Mouse (Mus musculus): ENCODE measurements around the gene Mipep. TPM values are rescaled to one million over a fixed set of nuclear protein-coding genes. Genes with fewer than 3 reads are reported as not detected.

Mipep gene
- polyA plus RNA-seq, 1 experiment from 2014 or later: 20.9 TPM

DNA sequence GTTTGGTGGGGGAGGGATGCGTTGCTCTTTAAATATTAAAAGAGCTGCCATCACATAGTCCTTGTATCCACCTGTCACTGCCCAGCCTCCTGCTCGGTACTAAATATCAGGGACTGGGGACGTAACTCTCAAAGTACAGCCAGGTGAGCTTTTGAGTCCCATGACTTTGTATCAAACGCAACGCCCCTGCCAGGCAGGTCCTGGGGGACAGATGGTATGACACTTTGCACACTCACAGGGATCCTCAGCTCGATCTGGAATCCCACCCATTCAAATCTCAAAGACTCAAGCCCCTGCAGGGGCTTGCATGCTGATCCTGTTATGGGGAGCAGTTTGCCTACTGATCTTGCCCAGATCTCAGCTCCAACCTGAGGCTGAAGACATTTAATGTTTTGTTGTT lies 13.8 kb upstream of the Mipep start:
- ChIA-PET POLR2A (no interaction called here), CTCF (interaction anchor here (0.6 to 4.0 kb wide), 28 partner anchors 9 to 257 kb away, joined by 3 to 46 read pairs (median 4); partner anchors contain the start of gene Mipep)
- no peak for ATAC-seq
- H3K27me3 ChIP-seq: no peaks in the 10 kb centered on the region
- in situ Hi-C loops (cut with MboI; ENCODE audit: low pct_unique_long_range_greater_than_20kb): loop anchor here (5.0 kb wide), 1 partner anchor 63 kb away; no protein-coding TSS in a partner anchor
- no peak for TF ChIP-seq CTCF (IDR thresholded peaks at IDR 0.05)
- no peak for DNase-seq (ENCODE audit: low read depth, low spot score)

- peak; percentile 57 for ATAC-seq
- TF ChIP-seq CTCF (IDR thresholded peaks at IDR 0.05): peak; percentile 96
- POLR2A ChIA-PET: no interaction called here
- CTCF ChIA-PET: interaction anchor here (0.6 to 4.0 kb wide), 27 partner anchors 8 to 258 kb away, joined by 3 to 46 read pairs (median 4); partner anchors contain the start of gene Mipep
- in situ Hi-C loops (cut with MboI; ENCODE audit: low pct_unique_long_range_greater_than_20kb): loop anchor here (5.0 kb wide), 1 partner anchor 64 kb away; no protein-coding TSS in a partner anchor
- no peak for DNase-seq (ENCODE audit: low read depth, low spot score)
- no peaks in the 10 kb centered on the region for H3K27me3 ChIP-seq
Observed at GRCm38 (mm10) chr14:60771057-60771456, 13.3 kb upstream of the Mipep start.

GRCm38 (mm10) chr14:60773476-60773875 lies 10.9 kb upstream of the Mipep start:
- no peak for DNase-seq (ENCODE audit: low read depth, low spot score)
- in situ Hi-C loops (cut with MboI; ENCODE audit: low pct_unique_long_range_greater_than_20kb): loop anchor here (5.0 kb wide), 1 partner anchor 66 kb away; no protein-coding TSS in a partner anchor

GRCm38 (mm10) chr14:60776521-60776920 lies 7.9 kb upstream of the Mipep start:
- in situ Hi-C loops (cut with MboI; ENCODE audit: low pct_unique_long_range_greater_than_20kb): loop anchor here (5.0 kb wide), 1 partner anchor 259 kb away; no protein-coding TSS in a partner anchor
- no peaks in the 10 kb centered on the region for H3K27me3 ChIP-seq
- DNase-seq (ENCODE audit: low read depth, low spot score): no peak
- ATAC-seq: no peak
- POLR2A ChIA-PET: no interaction called here
- CTCF ChIA-PET: interaction anchor here (1.0 kb wide), 1 partner anchor 64 kb away, joined by 3 read pairs; no protein-coding TSS in a partner anchor
- TF ChIP-seq CTCF (IDR thresholded peaks at IDR 0.05): no peak

More at GRCm38 (mm10) chr14:60773476-60773875, 10.9 kb upstream of the Mipep start:
- TF ChIP-seq CTCF (IDR thresholded peaks at IDR 0.05): peak; percentile 51
- POLR2A ChIA-PET: interaction anchor here (1.0 kb wide), 1 partner anchor 62 kb away, joined by 3 read pairs; no protein-coding TSS in a partner anchor
- no peaks in the 10 kb centered on the region for H3K27me3 ChIP-seq
- ATAC-seq: no peak
- CTCF ChIA-PET: no interaction called here

- H3K27me3 ChIP-seq: no peaks in the 10 kb centered on the region
- DNase-seq (ENCODE audit: low read depth, low spot score): no peak
- in situ Hi-C loops (cut with MboI; ENCODE audit: low pct_unique_long_range_greater_than_20kb): loop anchor here (5.0 kb wide), 1 partner anchor 260 kb away; no protein-coding TSS in a partner anchor
- TF ChIP-seq CTCF (IDR thresholded peaks at IDR 0.05): no peak
- ATAC-seq: no peak
- CTCF ChIA-PET: interaction anchor here (1.0 kb wide), 1 partner anchor 65 kb away, joined by 3 read pairs; no protein-coding TSS in a partner anchor
- POLR2A ChIA-PET: interaction anchor here (0.7 kb wide), 1 partner anchor 90 kb away, joined by 6 read pairs; no protein-coding TSS in a partner anchor
Observed at GRCm38 (mm10) chr14:60777485-60777919, 6.9 kb upstream of the Mipep start.

DNA sequence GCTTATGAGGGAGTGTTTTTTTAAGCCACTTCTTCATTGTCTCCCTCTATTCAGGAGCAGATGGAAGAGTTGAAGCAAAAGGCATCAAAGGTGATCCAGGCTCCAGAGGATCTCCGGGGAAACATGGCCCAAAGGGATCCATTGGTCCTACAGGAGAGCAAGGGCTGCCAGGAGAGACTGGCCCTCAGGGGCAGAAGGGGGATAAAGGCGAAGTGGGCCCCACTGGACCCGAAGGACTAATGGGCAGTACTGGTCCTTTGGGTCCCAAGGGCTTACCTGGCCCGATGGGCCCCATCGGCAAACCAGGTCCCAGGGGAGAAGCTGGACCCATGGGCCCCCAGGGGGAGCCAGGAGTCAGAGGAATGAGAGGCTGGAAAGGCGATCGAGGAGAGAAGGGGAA lies 5.2 kb upstream of the Mipep start:
- no peaks in the 10 kb centered on the region for H3K27me3 ChIP-seq
- DNase-seq (ENCODE audit: low read depth, low spot score) (no peak), ATAC-seq (no peak)
- no peak for TF ChIP-seq CTCF (IDR thresholded peaks at IDR 0.05)
- CTCF ChIA-PET: interaction anchor here (1.3 kb wide), 1 partner anchor 9 kb away, joined by 3 read pairs; no protein-coding TSS in a partner anchor
- POLR2A ChIA-PET: no interaction called here
- in situ Hi-C loops (cut with MboI; ENCODE audit: low pct_unique_long_range_greater_than_20kb): loop anchor here (5.0 kb wide), 1 partner anchor 262 kb away; no protein-coding TSS in a partner anchor

DNA sequence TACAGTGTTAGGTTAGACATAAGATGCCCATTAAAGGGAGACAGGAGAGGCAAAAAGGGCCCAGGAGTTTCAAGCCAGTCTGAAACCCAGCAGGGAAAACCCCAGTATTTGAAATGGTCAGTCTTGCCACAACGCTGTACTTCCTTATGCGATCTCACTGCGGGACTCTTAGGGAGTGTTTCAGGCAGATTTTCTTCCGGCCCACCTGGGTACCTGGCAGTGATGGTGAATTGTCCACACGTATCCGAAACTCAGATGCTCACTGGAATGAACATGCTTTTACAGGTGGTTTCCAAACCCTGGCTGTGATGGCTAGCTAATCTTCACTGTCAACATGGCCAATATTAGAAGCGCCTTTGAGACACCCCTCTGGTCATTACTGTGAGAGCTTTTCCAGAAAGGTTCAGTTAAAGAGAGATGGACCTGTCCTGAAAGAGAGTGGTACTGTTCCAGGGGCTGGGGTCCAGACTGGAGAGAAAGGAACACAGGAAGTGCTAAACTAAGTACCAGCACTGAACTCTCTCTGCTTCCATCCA lies 2.2 kb upstream of the Mipep start:
- no peaks in the 10 kb centered on the region for H3K27me3 ChIP-seq
- TF ChIP-seq CTCF (IDR thresholded peaks at IDR 0.05): no peak
- no peak for ATAC-seq
- CTCF ChIA-PET: interaction anchor here (3.4 kb wide), 1 partner anchor 12 kb away, joined by 13 read pairs; no protein-coding TSS in a partner anchor
- POLR2A ChIA-PET: no interaction called here
- DNase-seq (ENCODE audit: low read depth, low spot score): no peak
- in situ Hi-C loops (cut with MboI; ENCODE audit: low pct_unique_long_range_greater_than_20kb): no loop called here

GRCm38 (mm10) chr14:60783196-60783595 lies 1.2 kb upstream of the Mipep start:
- ATAC-seq (no peak), DNase-seq (ENCODE audit: low read depth, low spot score) (no peak)
- H3K27me3 ChIP-seq: no peaks in the 10 kb centered on the region
- TF ChIP-seq CTCF (IDR thresholded peaks at IDR 0.05): no peak
- in situ Hi-C loops (cut with MboI; ENCODE audit: low pct_unique_long_range_greater_than_20kb): no loop called here
- ChIA-PET CTCF (interaction anchor here (1.5 to 3.4 kb wide), 2 partner anchors 13 to 45 kb away, joined by 3 to 13 read pairs; no protein-coding TSS in a partner anchor), POLR2A (no interaction called here)

GRCm38 (mm10) chr14:60790103-60790502 lies 5.7 kb downstream of the Mipep start:
- ChIA-PET POLR2A (no interaction called here), CTCF (interaction anchor here (0.6 to 3.3 kb wide), 8 partner anchors 9 to 368 kb away, joined by 3 to 18 read pairs (median 3); no protein-coding TSS in a partner anchor)
- DNase-seq (ENCODE audit: low read depth, low spot score) (no peak), ATAC-seq (no peak)
- no peaks in the 10 kb centered on the region for H3K27me3 ChIP-seq
- TF ChIP-seq CTCF (IDR thresholded peaks at IDR 0.05): peak; percentile 75
- in situ Hi-C loops (cut with MboI; ENCODE audit: low pct_unique_long_range_greater_than_20kb): loop anchor here (10.0 kb wide), 1 partner anchor 295 kb away; no protein-coding TSS in a partner anchor

DNA sequence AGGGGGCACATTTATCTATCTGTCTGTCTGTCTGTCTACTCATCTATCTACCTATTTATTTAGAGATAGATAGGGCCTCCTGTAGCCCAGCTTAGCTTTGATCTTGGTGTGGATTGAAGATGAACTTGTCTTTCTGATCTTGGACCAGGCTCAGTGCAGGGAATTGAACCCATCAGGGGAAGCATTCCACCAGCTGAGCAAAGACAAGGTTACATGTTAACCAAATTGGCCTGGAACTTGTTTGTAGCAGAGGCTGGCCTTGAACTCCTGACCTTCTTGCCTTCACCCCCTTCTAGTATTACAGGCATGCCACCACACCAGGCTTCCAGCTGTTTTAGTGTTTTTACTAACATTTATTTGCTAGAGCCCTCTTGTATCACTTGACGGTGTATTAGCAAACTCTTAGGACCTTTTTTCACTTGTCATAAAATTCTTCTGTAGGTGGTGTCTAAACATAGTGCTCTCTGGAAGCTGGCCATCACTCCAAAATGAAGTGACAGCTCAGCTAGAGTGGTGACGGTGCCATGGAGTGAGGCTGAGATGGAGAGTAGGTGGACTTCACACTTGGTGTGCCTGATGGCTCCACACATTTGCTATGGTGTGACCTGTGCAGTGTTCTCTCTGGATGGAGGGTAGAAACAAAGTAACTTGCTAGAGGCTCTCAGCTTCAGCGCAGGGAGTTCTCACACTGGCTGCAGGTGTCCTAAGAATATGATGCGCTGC lies 12.4 kb downstream of the Mipep start:
- ChIA-PET CTCF (interaction anchor here (1.0 to 3.2 kb wide), 2 partner anchors 289 to 498 kb away, joined by 3 to 13 read pairs; no protein-coding TSS in a partner anchor), POLR2A (no interaction called here)
- ATAC-seq: no peak
- in situ Hi-C loops (cut with MboI; ENCODE audit: low pct_unique_long_range_greater_than_20kb): loop anchor here (5.0 to 10.0 kb wide), 3 partner anchors 288 to 501 kb away; no protein-coding TSS in a partner anchor
- H3K27me3 ChIP-seq: no peaks in the 10 kb centered on the region
- TF ChIP-seq CTCF (IDR thresholded peaks at IDR 0.05): no peak
- no peak for DNase-seq (ENCODE audit: low read depth, low spot score)
